Mouse (Mus musculus) lung, adult 2 months (tissue): Measurements from ENCODE around the gene Dkk3. TPM values are rescaled to one million over a fixed set of nuclear protein-coding genes. Genes with fewer than 3 reads are reported as not detected.

ENCODE experiments used
- DNase-seq: peaks from one replicate; pipeline ENCODE4 v3.0.0; 2022
- H3K4me1 ChIP-seq: fragments of 200-500 bp; 2 replicates; pipeline ENCODE4 v1.6.1; 2011; ENCODE audit warnings: low read length; ENCODE audit not compliant: control insufficient read depth, insufficient read depth
- H3K4me3 ChIP-seq: fragments of 200-500 bp; replicated peaks from 2 replicates; pipeline ENCODE3; 2011; ENCODE audit warnings: low read depth, mild to moderate bottlenecking, control low read depth, low read length; ENCODE audit errors: extremely low read depth
- CTCF ChIP-seq: fragments of 200-500 bp; IDR thresholded peaks from 2 replicates; pipeline ENCODE4 v1.5.1; 2011; ENCODE audit warnings: mild to moderate bottlenecking, low read length, control low read depth; ENCODE audit not compliant: insufficient read depth
- POLR2A ChIP-seq: fragments of 200-500 bp; IDR thresholded peaks from 2 replicates; pipeline ENCODE4 v1.6.1; 2011; ENCODE audit warnings: low read depth, mild to moderate bottlenecking, control low read depth, low read length, borderline replicate concordance; ENCODE audit errors: extremely low read depth
- WGBS: fragments of 180-500 bp; shearing (Covaris S2); methylation state at CpG from one replicate; pipeline ENCODE4 v1.1.7; 2018; 5-methylcytosine and 5-hydroxymethylcytosine counted together
- polyA plus RNA-seq: library from polyadenylated mRNA; depleted of rRNA; stranded (reverse); fragments of >200 nt; gene quantifications from 2 replicates; pipeline ENCODE4 v1.2.3, GENCODE M21; 2012

Dkk3 gene
- polyA plus RNA-seq, 1 experiment, result 32.3 TPM

DNA sequence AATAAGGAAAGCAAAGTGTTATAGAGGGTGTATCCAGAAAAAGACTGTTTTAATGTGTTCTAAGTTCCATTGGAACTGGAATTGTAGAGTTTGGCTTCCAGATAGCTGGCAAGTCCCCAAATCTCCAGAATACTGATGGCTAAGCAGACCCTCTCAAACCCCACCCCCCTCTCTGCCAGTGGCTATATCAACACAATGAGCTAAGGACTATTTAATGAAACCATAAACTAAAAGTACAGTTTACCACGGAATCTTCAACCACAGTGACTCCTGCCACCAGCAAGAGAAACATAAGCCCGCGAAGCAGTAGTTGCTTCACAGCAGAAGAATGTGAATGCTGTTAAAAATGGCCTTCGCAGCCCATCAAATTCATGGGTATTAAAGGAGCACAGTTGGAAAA, 4.4 kb downstream of the Dkk3 start:
- no peak for DNase-seq
- no peak for TF ChIP-seq CTCF
- no peak for TF ChIP-seq POLR2A
- 64% methylated on average over 4 of the region's 4 CpGs for WGBS
- no peak overlapping the region for H3K4me3 ChIP-seq
- 0 out of 2 replicates have a peak, but pooled peaks cover 2% of the 10 kb centered on the region for H3K4me1 ChIP-seq

DNA sequence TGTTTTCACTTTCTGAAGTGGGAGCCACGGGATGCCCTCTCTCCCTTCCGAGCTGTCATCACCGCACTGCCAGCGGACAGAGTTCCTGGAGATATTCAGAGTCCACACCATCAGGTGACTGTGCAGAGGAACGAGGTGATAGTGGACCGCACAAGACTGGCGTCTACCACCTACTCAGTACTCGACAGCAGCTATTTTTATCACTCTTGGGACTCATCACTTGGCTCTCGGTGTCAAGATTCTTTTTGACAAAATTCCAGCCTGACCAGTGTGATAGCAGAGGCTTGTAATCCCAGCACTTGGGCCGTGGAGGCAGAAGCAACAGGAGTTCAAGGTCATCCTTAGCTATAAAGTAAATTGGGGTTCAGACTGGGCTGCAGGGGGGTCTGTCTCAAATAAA, 9.7 kb downstream of the Dkk3 start:
- no peaks in the 10 kb centered on the region for H3K4me1 ChIP-seq
- no peak overlapping the region for H3K4me3 ChIP-seq
- DNase-seq, result no peak
- 76% methylated on average over 10 of the region's 10 CpGs for WGBS
- no peak for TF ChIP-seq POLR2A
- no peak for TF ChIP-seq CTCF

DNA sequence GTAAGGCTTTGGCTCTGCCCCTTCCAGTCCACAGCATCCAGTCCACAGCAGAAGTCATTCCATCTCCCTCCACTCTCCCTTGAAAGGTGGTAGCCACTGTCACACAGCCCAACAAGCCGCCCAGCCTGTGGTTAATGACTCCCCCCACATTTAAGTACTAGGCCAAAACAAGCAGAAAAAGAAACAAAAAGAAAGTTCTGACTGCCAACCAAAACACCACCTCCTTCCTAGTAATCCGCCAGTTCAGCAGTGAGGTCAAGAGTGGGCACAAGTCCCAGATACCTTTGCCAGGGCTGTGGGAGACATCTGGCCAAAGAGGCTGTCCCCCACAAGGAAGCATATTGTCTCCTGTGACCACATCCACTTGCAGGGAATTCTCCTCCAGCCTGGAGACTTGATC, 10.9 kb downstream of the Dkk3 start:
- no peak overlapping the region for H3K4me3 ChIP-seq
- TF ChIP-seq CTCF, result no peak
- no peak for TF ChIP-seq POLR2A
- no peaks in the 10 kb centered on the region; the same call in 1 of the 2 replicates for H3K4me1 ChIP-seq
- WGBS, result 41% methylated on average over 2 of the region's 2 CpGs
- DNase-seq, result no peak

DNA sequence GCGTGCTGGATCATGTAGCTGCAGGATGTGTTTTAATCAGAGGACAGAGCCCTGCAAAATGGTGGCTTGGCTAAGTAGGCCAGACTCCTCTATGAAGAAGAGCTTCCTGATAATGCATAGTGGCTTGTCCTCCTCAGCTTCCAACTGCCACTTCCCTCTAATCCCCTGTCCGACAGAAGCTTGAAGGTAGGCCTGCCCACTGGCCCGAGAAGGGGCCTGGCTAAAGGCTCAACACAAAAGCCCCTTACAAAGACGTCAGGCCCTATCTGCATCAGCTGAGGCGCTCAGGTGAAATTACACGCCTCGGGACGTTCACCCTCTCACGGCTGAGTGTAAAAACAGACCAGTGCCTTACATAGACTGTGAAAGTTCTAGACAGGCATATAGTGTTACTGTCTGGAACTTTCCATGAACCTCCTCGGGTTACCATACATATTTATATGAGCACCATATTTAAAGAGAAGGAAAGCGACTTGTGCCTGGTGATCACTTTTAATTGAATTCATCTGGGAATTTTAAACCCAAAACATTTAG, 14.1 kb downstream of the Dkk3 start:
- TF ChIP-seq POLR2A, result no peak
- no peak for TF ChIP-seq CTCF
- Histone ChIP-seq H3K4me1 (no peaks in the 10 kb centered on the region; the same call in 1 of the 2 replicates), H3K4me3 (no peak overlapping the region)
- DNase-seq, result no peak
- WGBS, result 86% methylated on average over 11 of the region's 11 CpGs

DNA sequence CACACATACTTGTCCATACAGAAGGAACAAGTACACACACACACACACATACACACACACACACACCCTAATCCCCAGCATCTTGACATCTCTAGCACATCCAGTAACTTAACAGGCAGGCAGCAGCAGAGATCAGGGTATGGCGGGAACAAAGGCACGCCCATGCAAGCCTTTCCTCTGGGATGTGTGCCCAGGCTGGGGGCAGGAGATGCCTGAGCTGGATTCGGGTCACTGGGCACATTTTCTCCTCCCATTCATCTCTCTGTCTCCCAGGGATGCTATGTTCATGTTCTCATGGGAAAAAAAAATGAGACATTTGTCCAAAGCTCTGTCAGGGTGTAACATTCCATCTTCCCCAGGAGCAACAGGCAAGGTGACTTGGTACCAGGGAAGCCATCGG, 14.9 kb downstream of the Dkk3 start:
- no peak for TF ChIP-seq CTCF
- no peak for TF ChIP-seq POLR2A
- no peak for DNase-seq
- H3K4me3 ChIP-seq, result no peak overlapping the region
- H3K4me1 ChIP-seq, result no peaks in the 10 kb centered on the region; the same call in 1 of the 2 replicates
- WGBS, result 51% methylated on average over 4 of the region's 4 CpGs

DNA sequence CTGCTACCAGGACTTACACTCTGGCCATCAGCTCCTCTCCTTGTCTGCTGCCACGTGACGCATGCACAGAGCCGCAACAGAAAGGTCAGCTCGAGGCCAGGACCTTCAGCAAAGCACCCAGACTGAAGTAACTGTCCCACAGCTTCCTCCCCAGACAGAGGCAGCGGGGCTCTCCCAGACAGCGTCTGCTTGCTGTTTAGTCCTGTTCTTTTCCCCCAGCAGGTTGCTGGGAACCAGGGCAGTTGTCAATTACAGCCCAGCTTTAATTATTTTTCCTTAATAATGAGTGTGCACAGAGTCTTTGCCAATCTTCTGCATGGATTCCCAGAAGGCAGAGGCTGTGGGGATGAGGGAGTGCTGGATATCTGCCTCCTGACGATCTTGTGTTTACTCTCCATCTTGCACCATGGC, 15.8 kb downstream of the Dkk3 start:
- Histone ChIP-seq H3K4me1 (no peaks in the 10 kb centered on the region; the same call in 1 of the 2 replicates), H3K4me3 (no peak overlapping the region)
- 39% methylated on average over 7 of the region's 7 CpGs for WGBS
- DNase-seq, result no peak
- TF ChIP-seq POLR2A (no peak), CTCF (no peak)

DNA sequence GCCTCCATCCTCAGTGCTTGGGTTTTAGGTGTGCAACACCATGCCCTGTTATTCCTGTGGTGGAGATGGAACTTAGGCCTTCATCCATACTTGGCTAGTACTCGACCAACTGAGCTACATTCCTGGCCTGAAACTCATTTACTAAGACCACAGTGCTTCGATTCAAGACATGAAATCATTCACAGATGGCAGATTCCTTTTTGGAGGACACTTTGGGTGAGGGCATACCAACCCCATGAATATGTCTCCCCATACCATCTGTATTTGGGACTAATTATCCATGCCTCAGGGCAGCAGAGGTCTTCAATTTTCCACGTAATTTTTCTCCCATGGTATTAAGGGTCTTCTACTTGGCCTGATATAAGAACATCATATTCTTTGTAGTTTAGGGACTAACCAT, 16.2 kb downstream of the Dkk3 start:
- no peak for DNase-seq
- Histone ChIP-seq H3K4me1 (no peaks in the 10 kb centered on the region; the same call in 1 of the 2 replicates), H3K4me3 (no peak overlapping the region)
- TF ChIP-seq CTCF (no peak), POLR2A (no peak)
- WGBS, result 65% methylated on average over 3 of the region's 3 CpGs

DNA sequence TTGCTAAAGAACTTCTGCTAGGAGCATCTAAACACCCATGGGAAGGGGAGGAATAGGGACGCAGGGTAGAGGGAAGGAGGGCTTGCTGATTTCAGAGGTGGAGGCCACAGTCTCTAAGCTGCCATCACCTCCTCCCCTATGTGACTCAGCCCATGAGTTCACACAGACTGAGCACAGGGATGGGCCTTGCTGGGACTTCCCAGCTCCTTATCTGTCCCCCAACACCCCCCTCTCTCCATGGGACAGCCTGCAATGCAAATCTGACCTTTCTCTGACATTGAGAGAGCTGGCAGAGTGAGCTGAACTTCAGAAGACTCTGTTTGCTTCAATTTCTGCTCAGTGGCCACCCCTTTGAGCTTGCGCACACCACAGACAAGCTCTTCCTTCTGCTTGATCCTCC, 18.1 kb downstream of the Dkk3 start:
- WGBS, result 80% methylated on average over 2 of the region's 2 CpGs
- TF ChIP-seq POLR2A (no peak), CTCF (no peak)
- no peak for DNase-seq
- H3K4me3 ChIP-seq, result no peak overlapping the region
- no peaks in the 10 kb centered on the region; the same call in 1 of the 2 replicates for H3K4me1 ChIP-seq

DNA sequence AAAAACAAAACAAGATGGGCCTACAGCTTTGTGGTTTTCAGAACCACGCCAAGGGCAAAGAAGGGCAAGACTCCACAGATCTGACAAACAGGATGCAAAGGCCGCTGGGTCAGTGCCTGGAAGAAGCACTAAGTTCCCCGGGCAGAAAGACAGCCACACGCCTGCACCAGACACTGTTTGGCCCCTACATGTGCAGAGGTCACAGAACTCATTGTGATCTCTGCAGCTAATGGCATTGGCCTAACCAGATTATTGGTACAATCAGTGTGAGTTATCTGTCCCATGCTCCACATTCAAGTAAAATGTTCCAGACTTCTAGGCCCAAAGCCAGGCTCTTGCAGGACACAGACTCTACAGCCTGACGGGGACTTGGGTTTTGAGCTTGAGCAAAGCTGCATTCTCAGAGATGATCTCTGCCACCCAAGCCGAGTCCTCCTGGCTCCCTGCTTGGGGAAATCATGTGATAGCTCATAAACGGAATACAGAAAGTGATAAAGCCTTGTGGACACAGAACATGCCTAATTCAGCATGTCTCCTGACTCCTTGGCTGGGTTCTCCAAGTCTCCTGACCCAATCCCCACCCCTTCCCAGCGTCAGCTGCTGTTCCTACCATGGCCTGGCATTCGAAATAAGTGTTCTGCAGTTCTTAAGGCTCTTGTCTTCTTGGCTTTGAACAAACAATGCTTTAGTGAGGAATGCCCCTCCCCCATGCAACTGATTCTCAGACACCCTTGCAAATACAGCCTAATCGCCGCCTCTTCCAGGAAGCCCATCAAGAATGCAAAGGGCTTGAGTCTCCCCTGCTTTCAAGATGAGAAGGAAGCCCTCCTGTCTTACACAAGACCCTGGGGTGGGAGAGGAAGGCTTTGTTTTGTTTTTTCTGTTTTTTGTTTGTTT, 20.1 kb downstream of the Dkk3 start:
- 55% methylated on average over 11 of the region's 11 CpGs for WGBS
- TF ChIP-seq CTCF (no peak), POLR2A (no peak)
- Histone ChIP-seq H3K4me3 (no peak overlapping the region), H3K4me1 (no peaks in the 10 kb centered on the region; the same call in 1 of the 2 replicates)
- no peak for DNase-seq

DNA sequence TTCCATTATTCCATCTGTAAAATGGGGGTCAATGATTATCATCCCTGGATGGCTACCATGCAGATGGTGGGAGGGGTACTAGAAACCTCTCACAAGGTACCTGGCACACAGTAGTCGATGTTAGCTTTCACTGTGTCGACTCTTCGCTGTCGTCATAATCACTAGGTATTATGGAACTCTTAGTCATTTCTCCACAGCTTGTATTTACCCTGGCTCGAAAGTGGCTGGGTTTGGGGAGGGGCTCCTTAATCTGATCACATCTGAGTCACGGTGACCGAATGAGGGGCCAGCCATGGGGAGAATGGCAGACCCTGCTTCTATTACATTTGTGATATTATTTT, 20.7 kb downstream of the Dkk3 start:
- DNase-seq, result no peak
- no peaks in the 10 kb centered on the region; the same call in 1 of the 2 replicates for H3K4me1 ChIP-seq
- TF ChIP-seq POLR2A (no peak), CTCF (no peak)

More for the DNA sequence above, 20.7 kb downstream of the Dkk3 start:
- WGBS, result 71% methylated on average over 7 of the region's 7 CpGs
- no peak overlapping the region for H3K4me3 ChIP-seq
